Mouse (Mus musculus) myocyte (in vitro differentiated cells): ENCODE measurements around the gene Dnajb9.

Experiments used
- POLR2A ChIP-seq: IDR thresholded peaks from one replicate; pipeline ENCODE4 v1.6.1; 2011; ENCODE audit warnings: low read depth, mild to moderate bottlenecking, control low read depth, moderate library complexity; ENCODE audit not compliant: insufficient read length
- POLR2AphosphoS2 ChIP-seq: IDR thresholded peaks from one replicate; pipeline ENCODE4 v1.6.1; 2011; ENCODE audit warnings: low read depth, control low read depth; ENCODE audit not compliant: insufficient read length
- USF1 ChIP-seq: IDR thresholded peaks from one replicate; pipeline ENCODE4 v1.6.1; 2011; ENCODE audit warnings: low read depth, mild to moderate bottlenecking, control low read depth, moderate library complexity

DNA sequence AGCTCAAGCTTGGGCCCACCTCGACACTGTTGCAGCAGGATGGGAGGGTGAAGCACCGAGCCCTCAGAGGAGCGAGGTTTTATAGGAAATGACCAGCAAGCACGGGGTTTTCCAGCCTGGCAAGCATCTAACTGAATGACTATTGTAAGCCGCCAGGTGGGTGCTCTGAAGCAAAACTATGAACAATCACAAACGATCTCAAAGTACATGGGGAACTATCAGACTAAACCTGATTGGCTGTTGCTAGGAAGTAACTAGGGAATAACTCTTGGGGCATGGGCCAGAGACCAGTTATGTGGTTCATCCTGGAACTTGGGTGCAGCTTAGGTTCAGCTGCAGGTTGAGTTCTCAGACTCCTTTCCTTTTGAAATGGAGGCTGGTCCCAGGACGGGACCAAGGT is 31.0 kb upstream of the Dnajb9 start:
- TF ChIP-seq POLR2AphosphoS2 (no peak), POLR2A (no peak), USF1 (no peak)
